Mouse (Mus musculus) liver, embryonic 14.5 days (tissue): Measurements from ENCODE around the gene Lcmt1. TPM values are rescaled to one million over a fixed set of nuclear protein-coding genes. Genes with fewer than 3 reads are reported as not detected.

Experiments used
- ATAC-seq: fragments of 200-750 bp; cut with Nextera tagmentation; 2 replicates; pipeline ENCODE4 v1.8.0; 2017; ENCODE audit warnings: moderate number of reproducible peaks, mild to moderate bottlenecking, moderate library complexity; ENCODE audit not compliant: insufficient read depth
- DNase-seq, 3 experiments: peaks; one replicate each; pipeline ENCODE4 v3.0.0-alpha.2; 2012 to 2013; ENCODE audit warnings: low read depth in 3 of 3, low spot score in 3 of 3
- H3K27ac ChIP-seq: fragments of 300-500 bp; sonication (generic); 2 replicates; pipeline ENCODE4 v1.5.1; 2014; ENCODE audit warnings: moderate library complexity, mild to moderate bottlenecking, control low read depth, inconsistent platforms
- H3K27me3 ChIP-seq: fragments of 300-500 bp; sonication (generic); 2 replicates; pipeline ENCODE4 v1.6.1; 2014; ENCODE audit warnings: mild to moderate bottlenecking, low read length, moderate library complexity; ENCODE audit not compliant: control insufficient read depth, insufficient read depth
- H3K36me3 ChIP-seq: fragments of 300-500 bp; sonication (generic); replicated peaks from 2 replicates; pipeline ENCODE4 v1.6.1; 2014; ENCODE audit warnings: low read depth; ENCODE audit not compliant: control insufficient read depth, insufficient read depth
- H3K4me1 ChIP-seq, 2 experiments: fragments of 200-500 bp in 1 of 2; fragments of 300-500 bp in 1 of 2; sonication (generic) in 1 of 2; replicated peaks; 2 replicates each; pipeline ENCODE4 v1.6.1; 2012 to 2014; ENCODE audit warnings: antibody characterized with exemption in 1 of 2, inconsistent platforms in 1 of 2, low read length in 1 of 2; ENCODE audit not compliant: control insufficient read depth in 2 of 2, insufficient read depth in 2 of 2
- H3K4me2 ChIP-seq: fragments of 300-500 bp; sonication (generic); 2 replicates; pipeline ENCODE4 v1.6.1; 2014; ENCODE audit warnings: low read depth, mild to moderate bottlenecking, control low read depth, moderate library complexity
- H3K4me3 ChIP-seq, 2 experiments: fragments of 200-500 bp in 1 of 2; fragments of 300-500 bp in 1 of 2; sonication (generic) in 1 of 2; 2 replicates each; pipeline ENCODE4 v1.5.1; 2012 to 2014; ENCODE audit warnings: low read depth in 2 of 2, low read length in 2 of 2, mild to moderate bottlenecking in 2 of 2, control low read depth in 1 of 2, inconsistent platforms in 1 of 2, moderate library complexity in 1 of 2; ENCODE audit not compliant: insufficient read depth in 1 of 2
- H3K9ac ChIP-seq: fragments of 300-500 bp; sonication (generic); replicated peaks from 2 replicates; pipeline ENCODE4 v1.6.1; 2014; ENCODE audit warnings: mild to moderate bottlenecking, control low read depth, moderate library complexity
- H3K9me3 ChIP-seq: fragments of 300-500 bp; sonication (generic); 2 replicates; pipeline ENCODE4 v1.6.1; 2016; ENCODE audit warnings: low read length, mixed read lengths; ENCODE audit not compliant: control insufficient read depth
- CTCF ChIP-seq: IDR thresholded peaks from 2 replicates; pipeline ENCODE4 v1.5.1; 2016; ENCODE audit warnings: antibody characterized with exemption, low read depth, control low read depth
- EP300 ChIP-seq: IDR thresholded peaks from 2 replicates; pipeline ENCODE4 v1.6.1; 2016; ENCODE audit warnings: antibody characterized with exemption, low read depth
- WGBS: fragments of 180-500 bp; shearing (Covaris S2); extraction: QIAGEN DNeasy Blood & Tissue Kit; methylation state at CpG from one replicate; pipeline ENCODE4 v1.1.7; 2014; ENCODE audit not compliant: insufficient replicate concordance; 5-methylcytosine and 5-hydroxymethylcytosine counted together
- polyA plus RNA-seq, 2 experiments: library from polyadenylated mRNA; depleted of rRNA in 1 of 2; stranded (reverse) in 1 of 2; unstranded in 1 of 2; fragments of >200 nt; fragmentation: Nextera tagmentation in 1 of 2; extraction: Ambion mirVana in 1 of 2; gene quantifications; 2 replicates each; pipeline versions ENCODE4 v1.2.1 to v1.2.3; 2012 to 2014

The Lcmt1 gene
- polyA plus RNA-seq, 2 experiments, result 18.6 to 23.6 TPM

DNA sequence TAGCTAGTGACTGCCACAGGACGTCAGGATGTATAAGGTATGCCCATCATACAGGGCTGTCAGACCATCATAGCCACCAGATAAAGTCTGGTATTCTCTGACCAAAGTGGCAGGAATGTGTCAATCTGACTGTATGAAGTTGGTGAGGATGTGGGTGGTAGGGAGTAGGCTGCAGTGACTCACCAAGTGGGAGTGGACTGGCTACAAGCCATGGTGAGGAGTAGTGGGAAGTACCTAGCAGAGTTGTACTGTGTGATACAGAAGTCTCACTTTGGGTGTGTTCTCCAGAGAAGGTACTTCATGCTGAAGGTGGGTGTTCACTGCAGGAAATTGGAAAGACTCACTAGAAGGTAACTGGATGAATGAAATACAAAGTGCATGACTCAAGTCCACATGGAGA, 41.5 kb downstream of the Lcmt1 start:
- Histone ChIP-seq H3K9me3 (no peaks in the 10 kb centered on the region), H3K27me3 (no peaks in the 10 kb centered on the region), H3K27ac (no peak overlapping the region), H3K9ac (no peak overlapping the region), H3K4me2 (no peak overlapping the region), H3K4me3 (no peak overlapping the region), H3K4me1 (peaks cover 0 to 2% of the 10 kb centered on the region in 2 experiments; a peak in 1 of 4 replicates), H3K36me3 (peaks cover 2% of the 10 kb centered on the region; the same call in 1 of the 2 replicates)
- DNase-seq, result no peak
- no peak for ATAC-seq
- TF ChIP-seq EP300 (no peak), CTCF (no peak)
- 64% methylated on average over 1 of the region's 1 CpGs for WGBS

DNA sequence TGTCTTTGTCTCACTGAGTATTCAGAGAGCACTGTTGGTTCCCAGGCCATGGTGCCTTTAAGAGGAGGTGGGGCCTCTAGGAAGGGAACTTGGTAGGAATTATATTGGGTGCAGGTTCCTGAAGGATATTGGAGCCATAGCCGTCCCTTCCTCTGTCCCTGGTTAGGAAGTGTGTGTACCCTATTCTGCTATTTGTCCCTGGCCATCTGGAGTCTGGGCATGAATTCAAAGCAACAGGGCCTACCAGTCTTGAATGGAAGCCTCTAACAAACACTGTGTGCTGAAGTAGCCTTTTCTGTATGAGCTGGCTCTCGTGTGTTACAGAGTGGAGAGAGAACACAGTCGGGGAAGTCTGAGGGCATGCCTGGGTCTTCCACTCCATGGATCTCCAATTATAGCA, 42.6 kb downstream of the Lcmt1 start:
- Histone ChIP-seq H3K27ac (no peak overlapping the region), H3K36me3 (peaks cover 2% of the 10 kb centered on the region; the same call in 1 of the 2 replicates), H3K9me3 (no peaks in the 10 kb centered on the region), H3K9ac (no peak overlapping the region), H3K4me2 (no peak overlapping the region), H3K4me3 (no peak overlapping the region), H3K27me3 (no peaks in the 10 kb centered on the region), H3K4me1 (peaks cover 0 to 2% of the 10 kb centered on the region in 2 experiments; a peak in 1 of 4 replicates)
- 77% methylated on average over 3 of the region's 3 CpGs for WGBS
- TF ChIP-seq EP300 (no peak), CTCF (no peak)
- DNase-seq, result no peak
- no peak for ATAC-seq

DNA sequence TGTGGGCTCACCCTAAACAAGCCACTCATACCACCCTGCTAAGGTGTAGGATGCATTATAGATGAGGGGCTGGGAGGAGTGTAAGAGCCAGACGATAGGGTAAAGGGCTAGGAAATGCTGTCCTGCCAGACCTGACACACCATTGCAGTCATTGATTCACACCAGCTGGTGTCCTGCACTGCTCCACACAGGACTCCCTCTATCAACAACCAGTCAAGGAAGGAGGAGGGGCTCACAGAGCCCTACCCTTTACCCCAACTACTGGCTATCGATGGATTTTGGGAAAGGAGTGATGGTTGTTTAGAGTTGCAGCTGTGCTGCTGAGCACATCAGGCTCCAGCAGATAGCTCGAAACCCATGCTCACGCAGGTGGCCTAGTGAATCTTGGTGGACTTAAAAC, 47.2 kb downstream of the Lcmt1 start:
- H3K4me3 ChIP-seq, result no peak overlapping the region
- WGBS, result 74% methylated on average over 4 of the region's 4 CpGs

DNA sequence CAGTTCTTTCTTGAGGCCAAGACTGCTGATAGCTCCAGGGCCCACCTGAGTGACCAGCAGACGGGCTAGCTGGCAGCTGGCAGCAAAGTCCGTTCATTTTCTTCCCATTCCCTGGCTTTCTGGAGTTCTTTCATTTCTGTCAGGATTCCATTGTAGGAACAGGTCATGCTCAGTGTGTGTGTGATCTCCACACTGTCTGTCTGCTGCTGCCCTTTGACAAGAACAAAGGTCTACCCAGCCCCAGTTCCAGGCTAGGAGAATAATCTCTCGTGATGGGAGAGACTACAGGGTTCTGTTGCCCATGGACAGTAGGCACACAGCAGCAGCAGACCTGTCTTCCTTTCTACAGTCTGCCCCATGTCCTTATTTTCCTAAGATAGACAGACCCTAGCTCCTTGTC, 48.1 kb downstream of the Lcmt1 start:
- Histone ChIP-seq H3K36me3 (no peaks in the 10 kb centered on the region; the same call in none of the 2 replicates), H3K27me3 (no peaks in the 10 kb centered on the region), H3K9me3 (no peaks in the 10 kb centered on the region), H3K9ac (no peak overlapping the region), H3K4me3 (no peak overlapping the region), H3K4me1 (peaks cover 0 to 2% of the 10 kb centered on the region in 2 experiments; a peak in 1 of 4 replicates), H3K4me2 (no peak overlapping the region), H3K27ac (no peak overlapping the region)
- ATAC-seq (no peak), DNase-seq (no peak)
- WGBS, result 76% methylated on average over 3 of the region's 3 CpGs
- TF ChIP-seq EP300, result no peak
- no peak for TF ChIP-seq CTCF

More for the DNA sequence above, 47.2 kb downstream of the Lcmt1 start:
- TF ChIP-seq CTCF (no peak), EP300 (no peak)
- no peak overlapping the region for H3K4me2 ChIP-seq
- no peak overlapping the region for H3K27ac ChIP-seq
- no peaks in the 10 kb centered on the region for H3K9me3 ChIP-seq
- peaks cover 0 to 2% of the 10 kb centered on the region in 2 experiments; a peak in 1 of 4 replicates for H3K4me1 ChIP-seq
- DNase-seq, result no peak
- ATAC-seq, result no peak
- H3K9ac ChIP-seq, result no peak overlapping the region
- no peaks in the 10 kb centered on the region for H3K27me3 ChIP-seq
- no peaks in the 10 kb centered on the region; the same call in 1 of the 2 replicates for H3K36me3 ChIP-seq

DNA sequence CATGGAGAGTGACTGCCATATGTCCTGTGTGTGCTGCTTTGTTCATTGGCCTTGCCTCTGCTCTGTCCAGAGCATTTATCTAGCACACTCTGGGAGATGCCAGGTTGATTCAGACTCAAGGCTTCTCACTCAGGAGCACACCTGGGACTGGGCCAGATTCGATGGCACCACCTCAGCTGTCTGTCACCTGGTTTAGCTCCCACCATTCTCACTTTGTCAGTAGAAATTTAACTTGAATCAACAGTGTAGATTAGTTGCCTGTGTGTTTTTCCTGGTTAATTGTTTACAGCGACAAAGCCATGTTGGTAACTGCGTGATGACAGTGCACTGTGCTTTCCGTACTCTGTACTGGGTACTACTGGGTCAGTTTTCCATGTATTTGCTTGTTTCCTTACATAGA, 50.4 kb downstream of the Lcmt1 start:
- peak; percentile 44; the same call in 1 of the 2 replicates for ATAC-seq
- Histone ChIP-seq H3K4me1 (peaks cover 0 to 2% of the 10 kb centered on the region in 2 experiments; a peak in 1 of 4 replicates), H3K9ac (no peak overlapping the region), H3K4me2 (no peak overlapping the region), H3K27me3 (no peaks in the 10 kb centered on the region), H3K36me3 (no peaks in the 10 kb centered on the region; the same call in none of the 2 replicates), H3K4me3 (no peak overlapping the region), H3K9me3 (no peaks in the 10 kb centered on the region), H3K27ac (no peak overlapping the region)
- WGBS, result 76% methylated on average over 4 of the region's 4 CpGs
- DNase-seq, result no peak
- TF ChIP-seq CTCF (no peak), EP300 (no peak)
